Mouse (Mus musculus) inflammation-experienced regulatory T-cells, adult 6 months (primary cell): Measurements from ENCODE around the gene Kif26b. TPM values are rescaled to one million over a fixed set of nuclear protein-coding genes. Genes with fewer than 3 reads are reported as not detected.

Experiments used
- ATAC-seq: one replicate; pipeline ENCODE4 v1.8.0; 2017
- polyA plus RNA-seq, 3 experiments: library from polyadenylated mRNA; unstranded; fragments of 100-300 nt; shearing (Covaris generic); gene quantifications; one replicate each; pipeline ENCODE4 v1.2.1; 2017

The Kif26b gene
- polyA plus RNA-seq, 3 experiments from 2014 or later, result not detected

DNA sequence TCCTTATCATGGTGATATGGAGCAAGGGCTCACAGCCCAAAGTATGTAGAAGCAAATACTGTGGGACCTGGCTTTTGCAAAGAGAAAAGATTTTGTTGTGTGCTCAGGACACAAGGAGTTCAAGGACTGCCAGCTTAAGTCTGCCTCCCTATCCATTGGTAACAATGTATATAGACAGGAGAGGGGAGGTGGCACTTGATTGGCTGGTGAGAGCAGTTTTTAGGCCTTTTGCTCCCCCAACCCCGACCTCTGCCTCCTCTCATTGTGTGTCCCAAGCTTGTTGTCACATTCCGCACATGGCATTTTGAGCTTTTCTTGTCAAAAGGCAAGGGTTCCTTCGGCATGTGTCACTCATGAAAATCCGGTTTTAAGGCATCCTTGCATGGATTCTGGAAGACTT, 326.0 kb downstream of the Kif26b start:
- no peak for ATAC-seq

DNA sequence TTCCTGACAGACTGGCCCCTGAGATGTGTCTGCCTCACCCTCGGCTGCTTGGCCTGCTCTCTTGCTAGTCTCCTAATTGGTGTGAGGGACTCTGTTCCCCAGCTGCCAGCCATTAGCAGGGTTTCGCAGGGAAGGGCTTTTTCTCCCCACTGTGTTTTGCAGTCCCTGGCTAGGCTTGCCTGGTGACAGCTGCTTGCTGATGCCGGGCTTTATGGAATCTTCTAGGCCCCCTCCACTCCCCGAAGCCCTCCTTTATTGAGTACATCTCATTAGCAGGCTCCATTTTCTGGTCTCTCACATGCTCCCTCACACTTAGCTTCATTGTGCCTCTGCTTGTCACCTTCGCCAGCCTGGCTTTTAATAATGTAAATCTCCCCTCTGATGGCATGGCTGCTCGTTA, 327.0 kb downstream of the Kif26b start:
- no peak for ATAC-seq

DNA sequence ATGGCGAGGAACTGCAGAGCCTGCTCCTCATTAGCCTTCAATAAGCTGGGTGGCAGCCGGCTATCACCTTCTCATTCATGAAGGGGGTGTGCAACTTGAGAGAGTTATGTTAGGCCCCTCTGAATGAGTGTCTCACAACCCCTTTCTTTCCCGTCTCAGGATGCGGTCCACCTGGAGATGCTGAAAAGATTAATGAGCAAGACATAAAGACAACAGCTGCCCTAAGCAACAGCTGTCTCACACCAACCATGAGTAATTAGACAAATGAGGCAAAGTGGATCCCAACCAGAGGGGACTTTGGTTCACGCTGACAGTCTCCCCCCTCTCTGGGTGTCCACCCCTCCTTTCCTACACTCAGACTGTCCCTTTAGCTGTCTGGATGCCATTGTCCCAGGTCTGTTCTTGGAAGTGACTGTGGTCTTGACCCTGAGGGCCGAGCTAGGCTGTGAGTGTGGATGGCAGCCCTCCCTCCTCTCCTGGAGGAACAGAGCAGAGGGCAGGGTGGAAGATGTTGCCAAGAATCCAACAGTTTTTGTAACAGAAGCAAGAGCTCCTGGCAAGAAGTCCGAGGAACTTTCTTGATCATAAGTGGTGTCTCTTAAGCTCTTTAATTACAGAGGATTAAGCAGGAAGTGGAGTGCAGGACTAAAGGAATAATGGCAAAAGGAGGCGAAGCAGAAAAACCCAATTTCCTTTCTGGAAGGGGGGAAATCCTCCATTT, 331.9 kb downstream of the Kif26b start:
- no peak for ATAC-seq

DNA sequence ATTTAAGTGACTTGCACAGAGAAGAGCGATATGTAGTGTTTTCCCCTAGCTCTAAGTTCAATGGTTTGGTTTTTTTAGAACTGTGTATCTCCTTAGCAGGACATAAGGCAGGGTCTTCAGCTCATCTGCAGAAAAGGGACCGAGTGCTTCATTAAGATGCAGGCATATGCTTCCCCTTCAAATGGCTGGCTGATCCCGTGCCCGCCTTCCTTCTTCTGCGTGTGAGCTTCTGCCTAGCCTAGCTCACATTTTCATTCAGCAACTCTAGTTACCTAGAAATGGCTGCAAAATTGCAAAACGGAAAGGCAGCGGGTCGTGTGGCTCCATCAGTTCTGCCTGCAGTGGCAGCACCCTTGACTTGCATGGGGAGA, 332.5 kb downstream of the Kif26b start:
- no peak for ATAC-seq

DNA sequence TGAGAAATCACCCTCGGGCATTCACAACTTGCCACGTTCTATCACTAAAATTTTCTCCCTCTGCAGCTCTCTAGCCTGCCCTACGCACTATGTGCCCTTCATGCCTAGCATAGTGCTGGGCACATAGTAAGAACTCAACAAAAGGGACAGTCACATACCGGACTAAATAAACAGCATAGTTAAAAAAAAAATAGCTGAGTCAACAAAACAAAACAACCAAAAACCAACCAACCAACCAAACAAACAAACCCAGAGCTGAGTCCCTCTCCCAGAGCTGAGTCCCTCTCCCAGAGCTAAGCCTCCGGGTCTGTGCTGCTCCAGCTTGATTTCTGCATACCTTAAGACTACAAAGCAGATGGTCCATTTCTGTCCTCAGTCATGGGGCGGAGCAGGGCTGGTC, 334.8 kb downstream of the Kif26b start:
- no peak for ATAC-seq

DNA sequence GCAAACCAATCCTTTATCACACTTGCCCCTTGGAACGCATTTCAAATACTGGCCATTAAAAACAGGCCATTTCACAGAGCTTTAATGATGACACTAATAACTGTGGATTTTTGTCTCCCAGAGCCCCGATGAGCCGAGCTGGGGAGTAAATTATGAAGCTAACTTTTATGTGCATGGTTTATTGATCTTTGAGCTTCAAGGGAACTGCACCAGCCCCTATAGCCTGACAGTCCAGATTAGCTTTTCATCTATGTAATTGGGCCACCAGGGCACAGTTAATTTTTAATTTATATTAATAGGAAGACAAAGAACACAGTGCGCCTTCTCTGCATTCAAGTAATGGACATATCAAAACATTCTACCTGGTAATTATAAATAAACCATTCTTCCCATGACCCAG, 335.4 kb downstream of the Kif26b start:
- ATAC-seq, result no peak

GRCm38 (mm10) chr1:178866757-178867156, 337.8 kb downstream of the Kif26b start:
- no peak for ATAC-seq

DNA sequence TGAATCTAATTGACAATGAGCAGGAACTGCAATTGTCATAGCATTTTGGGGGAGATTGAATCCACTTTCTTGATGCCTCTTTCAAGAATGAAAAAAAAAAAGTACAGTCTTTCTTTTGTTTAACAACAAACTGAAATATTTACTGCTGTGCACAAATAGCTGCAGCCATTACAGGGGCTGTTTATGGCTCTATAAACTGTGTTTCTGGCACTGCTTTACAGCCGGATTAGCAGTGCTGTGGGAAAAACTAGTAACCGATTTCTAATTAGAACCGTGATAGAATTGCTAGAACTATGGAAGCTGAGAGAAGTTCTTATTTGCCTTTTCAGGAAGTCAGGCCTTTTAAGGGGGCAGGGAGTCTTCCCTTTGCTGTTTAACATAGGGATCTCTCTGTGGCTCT, 342.1 kb downstream of the Kif26b start:
- ATAC-seq, result no peak

DNA sequence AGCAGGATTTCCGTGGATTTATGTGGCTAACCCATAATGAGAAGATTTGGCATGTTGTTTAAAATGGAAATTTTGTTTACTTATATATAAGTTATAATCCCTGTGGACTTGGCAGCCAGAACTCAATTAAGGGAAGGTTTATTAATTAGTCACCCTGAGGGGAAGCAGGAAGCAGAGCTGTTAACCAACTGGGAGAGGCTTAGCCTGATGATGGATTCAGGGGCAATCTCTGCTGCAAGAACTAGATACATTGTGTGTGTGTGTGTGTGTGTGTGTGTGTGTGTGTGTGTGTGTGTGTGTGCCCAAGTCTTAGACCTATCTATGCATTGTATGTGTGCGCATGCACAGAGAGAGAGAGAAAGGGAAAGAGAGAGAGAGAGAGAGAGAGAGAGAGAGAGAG, 348.0 kb downstream of the Kif26b start:
- no peak for ATAC-seq

DNA sequence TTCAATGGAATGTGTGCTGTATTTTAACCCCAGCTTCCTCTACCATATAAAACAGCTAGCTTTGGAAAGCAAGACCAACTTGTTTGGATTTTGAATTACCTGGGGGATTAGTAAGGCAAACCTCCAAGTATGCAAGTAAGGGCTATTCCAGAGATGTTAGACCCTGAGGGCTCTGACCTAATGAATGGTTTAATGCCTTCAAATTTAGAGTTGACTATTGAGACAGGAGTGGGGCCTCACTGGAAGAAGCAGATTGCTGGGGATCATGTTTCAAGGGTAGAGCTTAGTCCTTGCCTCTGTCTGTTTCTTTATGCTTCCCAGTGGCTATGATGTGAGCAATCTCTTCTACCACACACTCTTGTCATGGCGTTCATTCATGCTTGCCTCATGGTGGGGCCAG, 349.8 kb downstream of the Kif26b start:
- no peak for ATAC-seq

GRCm38 (mm10) chr1:178880905-178881304, 352.0 kb downstream of the Kif26b start:
- ATAC-seq, result no peak

GRCm38 (mm10) chr1:178886671-178887070, 357.7 kb downstream of the Kif26b start:
- no peak for ATAC-seq

- ATAC-seq, result no peak
Measured at GRCm38 (mm10) chr1:178892376-178892775, 363.5 kb downstream of the Kif26b start.

DNA sequence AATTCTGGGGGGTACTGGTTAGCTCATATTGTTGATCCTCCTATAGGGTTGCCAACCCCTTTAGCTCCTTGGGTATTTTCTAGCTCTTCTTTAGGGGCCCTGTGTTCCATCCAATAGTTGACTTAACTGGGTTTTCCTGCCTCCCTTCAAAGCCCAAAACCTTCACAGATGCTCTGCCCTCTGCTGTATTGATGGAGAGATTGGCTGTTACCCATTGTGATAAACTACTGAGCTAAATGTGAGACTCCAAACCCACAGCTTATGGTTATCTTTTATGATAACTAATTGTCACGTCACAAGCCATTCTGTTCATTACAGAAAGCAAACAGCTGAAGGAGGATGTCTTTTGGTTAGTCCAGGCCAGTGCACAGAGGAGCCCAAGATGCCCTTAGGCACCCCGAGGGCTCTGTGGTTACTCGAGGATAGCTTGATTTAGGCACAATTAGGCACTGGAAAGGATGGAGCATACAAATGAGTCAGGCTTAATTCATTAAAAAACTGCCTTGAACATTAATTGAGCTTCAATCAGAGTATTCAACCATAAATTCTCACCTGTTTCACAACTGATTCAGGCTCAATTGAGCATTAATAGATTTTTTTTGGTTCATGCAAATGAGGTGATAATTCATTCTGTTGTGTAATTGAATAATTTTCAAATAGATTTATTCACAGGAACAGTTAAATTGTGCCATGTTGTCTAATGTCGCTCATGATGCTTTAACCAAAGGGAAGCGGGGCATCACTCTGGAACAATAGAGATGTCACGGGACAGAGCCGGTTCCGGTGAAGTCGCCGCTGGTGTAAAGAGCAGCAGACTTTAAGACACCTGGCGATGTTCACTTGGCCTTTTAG, 364.5 kb downstream of the Kif26b start:
- ATAC-seq, result no peak

DNA sequence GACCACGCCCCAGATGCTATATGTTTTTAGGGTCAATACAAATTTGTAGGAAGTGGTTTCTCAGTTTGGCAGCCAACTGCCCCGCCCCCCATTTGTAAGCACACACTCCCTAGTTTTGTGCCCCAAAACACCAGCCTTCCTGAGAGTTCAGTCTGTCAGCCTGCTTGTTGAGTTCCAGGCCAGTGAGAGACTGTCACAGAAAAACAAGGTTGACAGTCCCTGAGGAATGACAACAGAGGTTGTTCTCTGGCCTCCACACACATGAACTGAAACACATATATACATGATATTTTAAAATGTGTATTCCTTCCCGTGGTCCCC, 365.1 kb downstream of the Kif26b start:
- ATAC-seq, result no peak

DNA sequence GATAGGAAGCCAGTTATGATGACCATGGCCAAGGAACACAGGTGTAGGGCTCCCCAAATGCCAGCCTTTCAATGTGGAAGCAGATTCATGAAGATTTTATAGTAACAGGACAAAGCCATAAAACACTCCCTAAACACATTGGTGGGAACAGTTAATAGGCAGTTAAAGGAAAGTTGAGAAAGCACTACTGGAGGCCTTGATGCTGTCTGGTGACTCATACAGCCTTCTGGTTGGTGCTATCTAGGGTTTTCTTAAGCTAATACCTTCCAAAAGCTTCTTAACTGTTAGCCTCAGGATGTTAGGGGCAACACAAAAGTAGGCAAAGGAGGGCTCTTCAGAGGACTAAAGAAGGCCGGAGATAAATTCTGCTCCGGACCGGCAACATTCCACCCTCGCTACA, 366.7 kb downstream of the Kif26b start:
- ATAC-seq, result no peak

DNA sequence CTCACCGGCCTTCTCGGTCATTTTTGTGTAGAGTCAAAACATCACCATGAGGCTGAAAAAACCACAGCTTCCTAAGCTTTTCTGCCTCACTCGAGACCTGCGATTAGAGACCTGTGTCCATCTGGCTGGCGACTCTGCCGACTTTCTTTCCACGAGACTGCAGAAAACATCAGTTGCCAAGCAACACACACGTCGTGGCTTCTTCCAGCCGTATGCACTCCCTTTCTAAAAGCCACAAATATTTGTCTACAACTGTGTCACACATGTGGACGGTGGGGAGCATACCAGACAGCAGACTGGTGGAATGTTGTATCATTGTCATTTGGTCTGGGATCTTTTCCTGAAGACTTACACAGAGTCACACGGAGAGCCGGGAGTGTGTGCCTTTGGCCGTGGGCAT, 382.0 kb downstream of the Kif26b start:
- no peak for ATAC-seq

DNA sequence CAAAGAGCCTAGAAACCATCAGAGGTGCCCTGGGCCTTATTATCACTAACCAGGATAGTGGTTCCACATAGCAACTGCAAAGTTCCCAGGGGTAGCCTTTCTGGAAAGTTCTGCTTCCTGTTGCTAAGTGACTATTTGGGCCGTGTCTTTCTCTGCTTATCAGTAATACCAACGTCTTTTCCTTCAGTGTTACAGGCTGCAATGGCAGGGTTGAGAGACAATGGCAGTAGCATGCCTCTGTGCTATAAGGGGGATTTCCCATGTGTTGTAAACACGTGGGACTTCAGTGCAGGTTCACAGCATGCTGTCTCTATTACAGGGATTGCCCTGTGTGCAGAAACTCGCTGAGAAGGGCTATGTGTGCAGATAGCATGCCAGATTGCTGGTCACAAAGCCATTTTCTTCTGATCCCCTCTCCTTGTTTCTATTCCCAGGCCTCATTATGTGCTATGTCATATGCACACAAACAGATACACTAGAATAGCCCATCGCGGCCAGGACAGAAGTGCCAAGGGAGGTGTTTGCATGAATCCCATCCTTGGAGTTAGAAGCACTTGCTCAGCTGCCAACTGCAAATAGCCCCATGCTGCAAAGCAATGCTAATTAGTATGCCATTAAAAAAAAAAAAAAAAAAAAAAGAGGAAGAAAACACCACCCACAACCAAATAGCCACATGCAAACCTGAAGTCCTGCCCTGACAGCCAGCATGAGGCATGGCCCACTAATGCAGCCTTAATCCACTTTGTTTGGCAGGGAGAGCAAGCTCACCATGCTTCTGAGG, 384.2 kb downstream of the Kif26b start:
- no peak for ATAC-seq

GRCm38 (mm10) chr1:178915056-178915455, 386.1 kb downstream of the Kif26b start:
- ATAC-seq, result no peak

DNA sequence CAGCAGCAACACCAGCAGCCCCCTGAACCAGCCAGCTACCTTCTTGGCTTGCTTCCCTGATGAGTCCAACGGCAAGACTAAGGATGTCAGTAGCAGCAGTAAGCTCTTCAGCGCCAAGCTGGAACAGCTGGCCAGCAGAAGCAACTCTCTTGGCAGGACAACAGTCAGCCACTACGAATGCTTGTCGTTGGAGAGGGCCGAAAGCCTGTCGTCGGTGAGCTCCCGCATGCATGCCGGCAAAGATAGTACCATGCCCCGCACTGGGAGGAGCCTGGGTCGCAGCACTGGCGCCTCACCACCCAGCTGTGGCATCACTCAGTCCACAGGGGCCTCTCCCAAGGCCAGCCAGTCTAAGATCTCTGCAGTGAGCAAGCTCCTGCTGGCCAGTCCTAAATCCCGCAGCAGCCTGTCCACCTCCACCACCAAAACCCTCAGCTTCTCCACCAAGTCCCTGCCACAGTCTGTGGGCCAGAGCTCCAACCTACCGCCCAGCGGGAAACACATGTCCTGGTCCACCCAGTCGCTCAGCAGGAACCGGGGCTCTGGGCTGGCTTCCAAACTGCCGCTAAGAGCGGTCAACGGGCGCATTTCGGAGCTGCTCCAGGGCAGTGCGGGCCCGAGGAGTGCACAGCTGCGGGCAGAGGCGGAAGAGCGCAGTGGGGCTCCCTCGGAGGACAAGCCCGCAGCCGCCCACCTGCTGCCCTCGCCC, 388.4 kb downstream of the Kif26b start:
- ATAC-seq, result no peak

DNA sequence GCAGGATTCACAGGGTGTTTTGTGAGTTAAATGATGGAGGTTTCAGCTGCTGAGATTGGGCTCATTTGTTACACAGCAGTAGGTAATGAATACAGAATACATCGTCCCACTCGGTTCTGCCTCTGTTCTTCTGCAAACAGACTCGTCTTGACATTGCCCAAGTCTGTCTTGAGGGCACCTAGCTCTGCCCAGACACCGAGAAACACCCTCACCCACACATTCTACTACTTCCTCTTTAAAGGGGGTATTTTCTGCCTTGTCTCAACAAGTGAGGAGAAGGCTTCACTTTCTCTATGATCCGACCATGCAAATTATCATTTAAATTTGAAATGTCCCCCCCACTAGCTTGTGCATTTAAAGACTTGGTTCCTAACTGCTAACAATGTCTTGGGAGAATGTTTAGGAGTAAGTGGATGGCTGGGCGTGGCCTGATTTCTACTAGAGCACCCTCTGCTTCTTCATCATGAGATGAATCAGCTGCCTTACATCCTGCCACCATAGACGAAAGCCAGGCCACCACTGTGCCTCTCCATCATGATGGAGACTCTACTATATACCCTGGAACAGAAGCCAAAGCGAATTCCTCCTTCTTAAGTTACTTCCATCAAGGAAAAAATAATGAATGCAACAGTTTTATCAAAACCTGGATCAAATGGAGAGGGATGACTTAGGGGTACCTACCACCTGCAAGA, 395.7 kb downstream of the Kif26b start:
- ATAC-seq, result no peak

DNA sequence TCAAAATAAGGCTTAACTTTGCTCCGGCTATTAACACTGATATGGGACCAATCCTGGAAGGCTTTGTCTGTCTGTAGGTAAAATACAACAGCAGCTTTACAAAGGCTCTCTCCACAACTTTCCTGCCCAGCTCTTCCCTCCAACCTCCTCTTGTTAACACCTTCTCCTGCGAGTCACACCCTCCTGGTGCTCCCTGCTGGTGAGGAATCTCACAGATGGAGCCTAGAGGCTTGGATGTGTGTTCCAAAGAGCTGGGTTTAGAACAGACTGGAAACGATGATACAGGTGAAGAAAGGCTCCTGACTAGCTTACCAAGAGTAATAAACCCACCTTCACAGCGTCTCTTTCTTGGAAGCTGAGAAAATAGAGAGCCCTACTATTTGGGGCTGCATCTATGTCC, 400.6 kb downstream of the Kif26b start:
- ATAC-seq, result no peak
